Mouse (Mus musculus): ENCODE results near the gene Dpp10.

Dpp10 gene

DNA sequence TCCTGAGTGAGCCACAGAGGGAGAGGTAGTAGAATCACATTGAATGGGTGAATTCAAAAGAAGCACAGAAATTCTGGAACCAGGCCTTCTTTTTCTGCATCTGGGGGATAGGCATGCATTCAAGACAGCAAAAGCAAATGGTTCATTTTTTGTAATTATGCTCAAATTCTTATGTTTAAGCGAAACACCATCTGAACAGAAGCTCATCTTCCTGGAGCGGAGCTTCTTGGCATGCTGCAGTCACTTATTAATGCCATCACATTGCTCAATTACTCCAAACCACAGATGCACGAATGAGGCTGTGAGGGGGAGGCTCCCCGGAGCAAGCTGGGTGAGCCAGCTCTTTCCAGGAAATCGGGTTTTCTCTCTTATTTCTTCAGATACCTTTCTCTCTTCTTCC is 142.7 kb downstream of the Dpp10 start:
- no peak for DNase-seq

DNA sequence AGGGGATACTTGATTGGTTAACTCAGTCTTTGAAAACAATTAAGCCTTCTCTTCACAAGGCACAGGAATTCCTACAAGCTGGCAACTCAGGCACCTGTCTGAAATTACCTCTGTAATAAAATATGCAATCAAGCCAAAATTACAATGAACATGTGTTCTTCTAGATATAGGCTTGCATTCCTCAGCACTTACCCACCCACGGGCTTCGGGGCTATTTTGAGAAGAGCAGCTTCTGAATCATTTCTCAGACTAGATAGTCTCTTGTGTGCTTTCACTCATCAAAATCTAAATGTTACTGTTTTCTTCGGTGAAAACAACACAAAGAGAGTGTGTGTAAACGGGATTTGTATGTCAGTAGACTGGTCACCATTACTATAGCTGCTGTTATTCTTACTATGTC is 144.1 kb downstream of the Dpp10 start:
- DNase-seq, result no peak

DNA sequence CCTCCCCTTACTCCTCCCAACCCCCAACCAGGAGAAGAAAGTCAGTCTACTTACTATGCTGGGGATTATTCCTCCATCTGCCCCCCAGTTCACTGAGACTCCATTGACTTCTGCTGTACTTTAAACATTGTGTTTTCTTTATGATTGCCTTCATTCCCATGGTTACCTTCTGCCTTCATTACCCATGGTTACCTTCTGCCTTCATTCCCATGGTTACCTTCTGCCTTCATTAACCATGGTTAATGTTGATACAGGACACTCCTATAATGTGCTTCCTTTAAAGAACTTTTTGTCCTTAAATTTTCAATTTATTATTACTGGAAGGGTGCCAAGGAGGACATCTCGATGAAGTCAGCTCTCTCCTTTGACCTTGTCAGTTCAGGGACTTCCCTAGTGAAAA is 158.1 kb downstream of the Dpp10 start:
- DNase-seq, result no peak

GRCm38 (mm10) chr1:123846881-123847280 is 198.5 kb downstream of the Dpp10 start:
- DNase-seq, result no peak

DNA sequence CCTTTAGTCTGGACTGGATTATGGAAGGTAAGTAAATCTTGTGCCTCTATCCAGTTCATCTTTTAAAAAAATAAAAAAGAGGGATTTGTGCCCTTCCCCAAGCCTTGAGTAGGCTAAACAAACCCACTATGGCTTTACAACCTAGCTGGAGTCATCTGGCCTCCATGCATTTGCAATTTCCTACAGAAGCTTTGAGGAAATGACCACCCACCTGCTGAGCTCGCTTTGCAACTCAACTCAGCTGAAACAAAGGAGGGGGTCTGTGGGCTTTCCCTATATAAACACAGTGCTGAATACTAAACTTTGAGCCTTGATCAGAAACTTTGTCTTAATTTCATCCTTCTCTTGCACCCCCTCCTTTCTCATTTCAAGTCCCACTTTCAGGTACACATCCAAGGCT is 244.2 kb downstream of the Dpp10 start:
- no peak for DNase-seq

DNA sequence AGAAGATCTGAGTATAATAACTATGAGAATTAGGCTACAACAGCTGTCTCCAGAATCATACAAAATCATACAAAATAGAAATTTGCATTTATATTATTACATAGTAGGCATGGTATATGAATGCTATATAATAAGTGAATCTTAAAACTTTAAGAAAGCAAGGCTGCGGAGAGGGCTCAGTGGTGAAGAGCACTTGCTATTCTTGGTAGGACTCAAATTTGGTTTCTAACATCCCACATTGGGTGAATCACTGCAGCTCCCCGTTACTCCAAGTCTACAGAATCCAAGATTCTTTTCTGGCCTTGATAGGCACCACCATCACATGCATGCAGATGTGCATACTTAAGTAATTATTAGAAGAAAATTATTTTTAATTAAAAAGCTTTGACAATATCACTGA is 279.8 kb downstream of the Dpp10 start:
- no peak for DNase-seq

GRCm38 (mm10) chr1:123762272-123762671 is 283.1 kb downstream of the Dpp10 start:
- DNase-seq, result no peak

DNA sequence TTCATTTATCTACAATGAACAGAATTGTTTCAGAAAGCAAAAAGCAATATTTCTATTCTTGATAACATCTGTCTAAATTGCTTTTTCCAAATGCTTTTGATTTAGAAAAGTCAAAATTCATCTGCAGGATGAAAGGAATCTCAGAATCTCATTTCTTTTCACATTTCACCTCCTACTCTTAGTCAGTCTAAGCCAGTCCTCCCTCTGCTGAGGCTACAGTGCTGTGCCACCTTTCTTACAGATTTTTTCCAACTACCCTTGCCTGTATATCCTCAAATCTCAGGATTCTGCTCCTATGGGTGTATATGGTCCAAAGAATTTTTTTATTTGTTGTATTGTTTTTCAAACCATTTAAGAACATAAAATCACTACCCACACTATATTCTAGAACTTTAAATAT is 289.3 kb downstream of the Dpp10 start:
- DNase-seq, result no peak

GRCm38 (mm10) chr1:123707292-123707691 is 338.1 kb downstream of the Dpp10 start:
- DNase-seq, result no peak

DNA sequence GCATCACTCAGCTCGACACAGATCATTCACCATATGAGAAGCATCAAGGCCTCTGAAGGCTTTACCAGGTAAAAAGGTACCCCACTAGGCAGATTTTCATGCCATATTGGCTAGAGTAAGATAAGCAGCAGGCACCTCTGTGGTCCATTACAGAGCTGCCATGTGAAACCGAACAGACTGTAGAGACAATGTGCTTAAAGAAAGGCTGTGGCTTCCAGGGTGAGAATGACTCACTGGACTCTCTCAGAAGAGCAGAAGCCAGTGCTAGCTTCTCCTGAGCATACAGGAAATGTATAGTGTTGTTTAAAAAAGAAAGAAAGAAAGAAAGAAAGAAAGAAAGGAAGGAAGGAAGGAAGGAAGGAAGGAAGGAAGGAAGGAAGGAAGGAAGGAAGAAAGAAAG is 386.9 kb downstream of the Dpp10 start:
- no peak for DNase-seq

DNA sequence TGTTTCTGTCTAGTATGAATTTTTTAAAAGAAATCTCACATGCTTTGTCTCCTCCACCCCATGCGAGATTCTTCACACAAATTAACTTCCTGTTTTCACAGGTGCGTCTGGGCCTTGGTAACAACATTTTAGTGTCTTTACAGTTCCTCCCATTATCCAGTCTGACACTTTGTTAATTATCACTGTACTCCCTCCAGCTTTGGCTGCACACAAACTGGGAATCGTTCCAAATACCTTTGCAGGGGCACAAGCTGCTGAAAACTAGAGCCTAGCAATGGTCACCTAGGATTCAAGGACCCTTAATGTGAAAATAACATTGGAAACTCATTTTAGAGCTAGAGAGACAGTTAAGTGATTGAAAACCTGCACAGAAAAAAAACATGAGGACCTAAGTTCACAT is 388.8 kb downstream of the Dpp10 start:
- no peak for DNase-seq

DNA sequence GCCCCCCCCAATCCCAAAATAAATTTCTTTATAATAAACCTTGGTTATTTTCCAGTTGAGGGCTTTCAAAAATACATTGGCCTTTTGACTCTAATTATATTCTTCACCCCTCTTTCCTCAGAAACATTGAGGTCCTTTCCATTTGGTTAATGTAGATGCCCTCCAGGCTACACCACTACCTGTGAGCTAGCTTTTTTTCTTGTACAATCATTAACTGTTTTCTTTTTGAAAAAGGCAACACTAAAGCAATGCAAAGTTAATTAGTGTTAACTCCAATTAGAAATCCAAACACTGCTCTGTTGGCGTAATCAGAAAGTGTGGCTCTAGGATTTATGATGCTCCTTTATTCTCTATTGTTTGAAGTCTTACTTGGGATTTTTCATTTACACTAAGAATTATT is 407.5 kb downstream of the Dpp10 start:
- no peak for DNase-seq

DNA sequence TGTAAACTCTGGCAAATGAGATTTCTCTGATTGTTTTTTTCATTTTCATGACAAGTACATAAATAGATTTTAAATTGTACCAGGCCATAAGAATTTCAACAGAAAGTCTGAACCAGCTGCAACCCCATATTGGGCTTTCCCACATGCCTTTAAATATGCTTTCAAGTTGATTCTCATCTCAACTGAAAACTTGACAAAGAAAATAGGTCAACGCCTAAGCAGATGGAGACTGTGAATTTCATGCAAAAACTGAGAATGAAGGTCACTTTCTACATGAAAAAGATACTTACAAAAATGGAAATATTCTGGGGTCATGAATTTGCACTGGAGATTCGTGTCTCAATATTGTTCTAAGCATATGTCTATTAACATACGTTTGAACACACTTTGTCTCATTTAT is 417.1 kb downstream of the Dpp10 start:
- no peak for DNase-seq

DNA sequence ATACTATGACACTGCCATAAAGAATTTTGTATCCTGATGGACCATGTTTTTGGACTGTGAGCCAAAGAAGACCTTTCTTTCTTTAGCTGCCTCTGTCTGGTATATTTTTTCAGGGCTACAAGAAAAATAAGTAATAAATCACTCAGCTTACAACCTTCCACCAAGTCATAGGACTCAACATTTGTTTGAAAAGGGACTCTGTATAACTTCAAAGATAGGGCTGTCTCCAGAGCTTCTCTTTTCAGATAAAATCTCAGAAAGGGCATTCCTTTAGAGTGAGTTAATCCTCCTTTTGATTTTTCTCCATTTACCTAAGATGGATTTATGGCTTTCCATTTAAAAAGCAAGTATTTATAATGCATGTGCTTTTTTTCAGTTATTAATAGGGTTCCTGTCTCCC is 460.5 kb downstream of the Dpp10 start:
- no peak for DNase-seq

GRCm38 (mm10) chr1:123580112-123580511 is 465.2 kb downstream of the Dpp10 start:
- DNase-seq, result no peak

DNA sequence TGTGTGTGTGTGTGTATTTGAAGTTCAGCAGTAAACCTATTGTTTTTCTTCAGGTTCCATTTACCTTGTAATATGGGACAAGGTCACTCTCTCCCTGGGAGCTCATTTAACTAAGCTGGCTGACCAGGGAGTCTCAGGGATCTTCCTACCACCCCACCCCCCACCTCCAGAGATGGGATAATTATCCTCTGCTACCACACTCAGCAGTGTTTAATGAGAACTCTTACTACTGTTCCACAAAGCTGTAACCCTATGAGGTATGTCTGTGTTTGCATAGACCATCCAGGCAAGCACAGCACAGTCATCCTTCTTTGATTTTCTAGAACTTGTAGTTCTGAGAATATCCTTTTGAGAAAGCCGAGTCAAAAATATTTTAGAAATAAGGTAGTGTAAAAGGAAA is 471.6 kb downstream of the Dpp10 start:
- DNase-seq, result no peak

- no peak for DNase-seq
Observed at GRCm38 (mm10) chr1:123542496-123542895, 502.9 kb downstream of the Dpp10 start.

DNA sequence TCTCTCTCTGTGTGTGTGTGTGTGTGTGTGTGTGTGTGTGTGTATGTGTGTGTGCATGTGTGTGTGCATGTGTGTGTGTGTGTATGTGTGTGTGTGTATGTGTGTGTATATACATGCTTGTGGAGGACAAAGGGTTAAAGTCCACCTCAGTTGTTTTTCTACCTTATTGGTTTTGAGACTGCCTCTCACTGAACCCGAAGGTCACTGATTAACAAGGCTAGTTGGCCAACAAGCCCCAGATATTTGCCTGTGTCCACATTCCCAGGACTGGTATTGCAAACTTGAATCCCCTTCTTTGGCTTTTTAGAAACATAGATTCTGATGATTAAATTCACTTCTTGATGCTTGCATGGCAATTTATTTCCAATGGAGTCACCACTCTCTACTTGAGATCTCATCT is 577.6 kb downstream of the Dpp10 start:
- no peak for DNase-seq

- no peak for DNase-seq
Observed at GRCm38 (mm10) chr1:123414163-123414562, 631.2 kb downstream of the Dpp10 start.

GRCm38 (mm10) chr1:123351300-123351699 is 694.1 kb downstream of the Dpp10 start:
- no peak for DNase-seq

DNA sequence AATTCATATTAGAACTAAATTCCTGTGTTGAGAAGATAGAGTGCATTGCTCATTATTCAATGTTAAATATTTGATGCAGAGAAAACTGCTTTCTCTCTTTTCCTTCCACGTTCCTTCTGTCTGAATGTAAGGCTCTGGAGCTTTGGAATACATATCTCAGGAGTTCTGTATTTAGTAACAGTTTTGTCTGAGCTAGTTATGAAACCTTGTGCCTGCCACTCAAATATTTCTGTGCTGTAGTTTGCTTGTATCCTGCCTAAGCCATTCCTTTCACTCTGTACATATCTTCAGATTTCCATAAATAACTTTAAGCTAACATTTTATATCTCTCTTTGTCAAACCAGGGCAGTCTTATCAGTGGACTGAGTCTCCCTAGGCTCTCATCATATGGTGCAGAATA is 707.5 kb downstream of the Dpp10 start:
- no peak for DNase-seq

DNA sequence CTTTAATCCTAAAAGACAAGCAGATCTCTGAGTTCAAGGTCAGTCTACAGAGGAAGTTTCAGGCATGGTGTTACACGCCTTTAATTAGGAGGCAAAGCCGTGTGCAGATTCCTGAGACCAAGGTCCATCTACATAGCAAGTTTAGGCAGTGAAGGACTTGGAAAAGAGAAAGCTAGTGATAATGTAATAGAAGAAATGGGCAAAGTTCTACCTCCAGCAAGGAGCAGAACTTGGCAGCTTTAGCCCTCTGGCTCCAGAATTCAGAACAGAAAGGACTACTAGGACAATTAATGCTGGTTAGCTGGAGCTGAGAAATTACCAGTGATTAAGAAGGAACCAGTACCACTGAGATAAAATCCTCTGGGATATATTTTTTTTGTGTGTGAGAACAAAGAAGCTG is 728.5 kb downstream of the Dpp10 start:
- no peak for DNase-seq

Data from B cell, adult 2 months (primary cell).